Mouse (Mus musculus) kidney, adult 2 months (tissue): Measurements from ENCODE around the gene Znfx1. TPM values are rescaled to one million over a fixed set of nuclear protein-coding genes. Genes with fewer than 3 reads are reported as not detected.
"Not testable (repeated sequence)": the region's sequence is repeated elsewhere in the genome, so short reads cannot be mapped to it uniquely, and the experiment has no call there.

ENCODE experiments used
- DNase-seq: peaks from one replicate; pipeline ENCODE4 v3.0.0; 2021
- H3K27ac ChIP-seq: fragments of 200-500 bp; 2 replicates; pipeline ENCODE4 v1.5.1; 2012; ENCODE audit warnings: low read depth, low read length, control low read depth, inconsistent platforms; ENCODE audit not compliant: insufficient read depth
- H3K27me3 ChIP-seq: fragments of 200-500 bp; replicated peaks from 2 replicates; pipeline ENCODE4 v1.6.1; 2012; ENCODE audit warnings: mild to moderate bottlenecking, moderate library complexity, low read length, inconsistent platforms; ENCODE audit not compliant: control insufficient read depth, insufficient read depth
- H3K36me3 ChIP-seq: fragments of 200-500 bp; 2 replicates; pipeline ENCODE4 v1.6.1; 2012; ENCODE audit warnings: mild to moderate bottlenecking, moderate library complexity, low read length, inconsistent platforms; ENCODE audit not compliant: control insufficient read depth, insufficient read depth
- H3K4me1 ChIP-seq: fragments of 200-500 bp; 2 replicates; pipeline ENCODE4 v1.6.1; 2011; ENCODE audit warnings: low read length; ENCODE audit not compliant: control insufficient read depth, insufficient read depth
- H3K4me3 ChIP-seq: fragments of 200-500 bp; 2 replicates; pipeline ENCODE4 v1.5.1; 2011; ENCODE audit warnings: mild to moderate bottlenecking, low read depth, low read length, control low read depth; ENCODE audit not compliant: insufficient read depth
- CTCF ChIP-seq: fragments of 200-500 bp; conservative IDR thresholded peaks from 2 replicates; pipeline ENCODE4 v1.5.1; 2011; ENCODE audit warnings: low read depth, mild to moderate bottlenecking, control low read depth, low read length, moderate library complexity, mixed read lengths; ENCODE audit not compliant: insufficient read depth, insufficient read length
- POLR2A ChIP-seq: fragments of 200-500 bp; IDR thresholded peaks from one replicate; pipeline ENCODE4 v1.6.1; 2011; ENCODE audit warnings: low read depth, low read length, control low read depth
- WGBS: fragments of 180-500 bp; shearing (Covaris S2); methylation state at CpG from one replicate; pipeline ENCODE4 v1.1.7; 2018; 5-methylcytosine and 5-hydroxymethylcytosine counted together
- polyA plus RNA-seq: library from polyadenylated mRNA; depleted of rRNA; stranded (reverse); fragments of >200 nt; gene quantifications from 2 replicates; pipeline ENCODE4 v1.2.3, GENCODE M21; 2012

The Znfx1 gene
- polyA plus RNA-seq, 1 experiment = 60.9 TPM

GRCm38 (mm10) chr2:167009483-167009882 lies 53.3 kb downstream of the Znfx1 start:
- no peak for DNase-seq
- no peak overlapping the region for H3K27ac ChIP-seq
- TF ChIP-seq POLR2A = no peak
- TF ChIP-seq CTCF = no peak
- H3K4me3 ChIP-seq = no peak overlapping the region
- H3K36me3 ChIP-seq = no peaks in the 10 kb centered on the region
- H3K4me1 ChIP-seq = peaks cover under 1% of the 10 kb centered on the region; the same call in 1 of the 2 replicates
- H3K27me3 ChIP-seq = no peaks in the 10 kb centered on the region
- WGBS = 84% methylated on average over 4 of the region's 4 CpGs

GRCm38 (mm10) chr2:167007565-167007964 lies 55.2 kb downstream of the Znfx1 start:
- not testable (repeated sequence) for H3K4me3 ChIP-seq, H3K4me1 ChIP-seq, H3K27ac ChIP-seq, H3K36me3 ChIP-seq, H3K27me3 ChIP-seq
- DNase-seq = peak; percentile 31
- WGBS = 55% methylated on average over 4 of the region's 4 CpGs

DNA sequence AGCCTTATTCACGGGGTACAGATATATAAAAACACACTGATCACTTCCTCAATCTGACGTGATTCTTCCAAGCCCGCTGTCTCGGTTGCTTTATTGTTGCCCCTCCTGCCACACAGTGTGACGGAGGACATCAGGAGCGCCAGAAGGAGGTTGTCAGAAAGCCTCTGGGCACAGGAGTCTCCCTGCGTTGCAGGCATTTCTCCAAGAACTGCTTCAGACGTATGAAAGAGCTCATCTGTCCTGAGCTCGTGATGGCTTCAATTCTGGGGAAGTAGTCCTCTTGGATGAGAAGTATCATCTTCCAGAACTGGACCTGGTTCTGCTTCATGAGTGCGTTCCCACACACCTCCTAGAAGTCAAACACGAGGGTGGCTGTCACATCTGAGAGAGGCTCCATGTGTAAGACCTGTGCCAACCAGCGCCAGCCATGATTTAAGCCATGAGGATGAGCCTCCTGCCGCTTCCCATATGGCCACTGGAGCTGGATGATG lies 55.8 kb downstream of the Znfx1 start:
- 72% methylated on average over 13 of the region's 13 CpGs for WGBS

DNA sequence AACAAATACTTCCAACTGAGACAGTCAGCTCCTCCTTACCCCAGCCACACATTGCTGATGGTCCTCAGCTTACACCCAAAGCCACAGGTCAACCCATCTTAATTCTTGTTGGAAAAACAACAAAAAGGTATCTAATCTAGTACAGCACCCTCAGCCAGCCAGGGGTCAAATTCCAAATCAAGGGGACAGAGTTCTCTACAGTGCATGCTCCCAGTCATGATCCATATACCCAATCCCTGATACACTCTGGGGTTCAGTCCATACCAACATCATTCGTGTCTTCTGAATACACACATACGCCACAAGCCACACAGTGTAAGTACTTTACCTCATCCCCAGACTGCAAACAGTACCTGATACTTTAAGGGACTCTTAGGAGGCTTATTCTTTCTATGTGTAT lies 56.5 kb downstream of the Znfx1 start:
- TF ChIP-seq CTCF (no peak), POLR2A (no peak)
- DNase-seq = peak; percentile 34
- H3K27ac ChIP-seq = no peak overlapping the region
- H3K36me3 ChIP-seq = no peaks in the 10 kb centered on the region
- no peaks in the 10 kb centered on the region for H3K4me1 ChIP-seq
- no peak overlapping the region for H3K4me3 ChIP-seq
- no peaks in the 10 kb centered on the region for H3K27me3 ChIP-seq
- WGBS = 80% methylated on average over 2 of the region's 2 CpGs

More for the DNA sequence above, 55.8 kb downstream of the Znfx1 start:
- Histone ChIP-seq H3K27me3 (no peaks in the 10 kb centered on the region), H3K4me3 (no peak overlapping the region), H3K4me1 (no peaks in the 10 kb centered on the region), H3K27ac (no peak overlapping the region), H3K36me3 (no peaks in the 10 kb centered on the region)
- no peak for TF ChIP-seq POLR2A
- no peak for TF ChIP-seq CTCF
- DNase-seq = no peak

DNA sequence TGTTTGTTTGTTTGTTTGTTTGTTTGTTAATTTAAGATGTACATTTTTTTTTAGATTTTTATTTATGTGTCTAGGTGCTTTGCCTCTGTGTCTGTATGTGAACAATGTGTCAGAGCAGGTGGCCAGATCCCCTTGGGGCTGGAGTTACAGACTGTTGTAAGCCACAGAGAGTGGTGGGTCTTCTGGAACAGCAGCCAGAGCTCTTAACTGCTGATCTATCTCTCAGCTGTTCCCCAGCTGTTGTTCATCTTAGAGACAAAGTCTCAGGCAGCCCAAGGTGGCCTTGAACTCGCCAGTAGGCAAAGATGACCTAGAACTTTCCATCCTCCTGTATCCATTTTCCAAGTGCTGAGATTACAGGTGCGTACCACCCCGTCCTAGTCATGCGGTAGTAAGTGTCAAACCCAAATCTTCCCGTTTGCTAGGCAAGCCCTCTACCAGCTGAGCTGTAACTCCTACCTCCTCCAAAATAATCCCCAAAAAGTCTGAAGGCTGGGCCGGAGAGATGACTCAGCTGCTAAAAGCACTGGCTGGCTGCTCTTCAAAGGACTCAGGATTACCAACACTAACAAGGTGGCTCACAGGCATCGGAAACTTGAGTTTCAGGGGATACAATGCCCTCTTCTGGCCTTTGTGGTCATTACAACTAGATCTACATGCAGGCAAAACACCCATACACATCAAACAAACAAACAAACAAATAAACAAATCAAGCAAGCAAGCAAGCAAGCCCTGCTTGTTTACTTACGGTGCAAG lies 58.5 kb downstream of the Znfx1 start:
- TF ChIP-seq CTCF (peak; percentile 60), POLR2A (no peak)
- peak; percentile 84 for DNase-seq
- Histone ChIP-seq H3K4me1 (no peaks in the 10 kb centered on the region), H3K27ac (no peak overlapping the region), H3K4me3 (no peak overlapping the region), H3K27me3 (no peaks in the 10 kb centered on the region), H3K36me3 (no peaks in the 10 kb centered on the region)
- 37% methylated on average over 8 of the region's 8 CpGs for WGBS

- no peak for DNase-seq
- 66% methylated on average over 9 of the region's 9 CpGs for WGBS
- peaks cover 3% of the 10 kb centered on the region; the same call in 1 of the 2 replicates for H3K4me1 ChIP-seq
- no peaks in the 10 kb centered on the region for H3K27me3 ChIP-seq
- no peak overlapping the region for H3K27ac ChIP-seq
- TF ChIP-seq CTCF (no peak), POLR2A (no peak)
- no peak overlapping the region for H3K4me3 ChIP-seq
- no peaks in the 10 kb centered on the region for H3K36me3 ChIP-seq
Observed at GRCm38 (mm10) chr2:167001486-167001885, 61.3 kb downstream of the Znfx1 start.

DNA sequence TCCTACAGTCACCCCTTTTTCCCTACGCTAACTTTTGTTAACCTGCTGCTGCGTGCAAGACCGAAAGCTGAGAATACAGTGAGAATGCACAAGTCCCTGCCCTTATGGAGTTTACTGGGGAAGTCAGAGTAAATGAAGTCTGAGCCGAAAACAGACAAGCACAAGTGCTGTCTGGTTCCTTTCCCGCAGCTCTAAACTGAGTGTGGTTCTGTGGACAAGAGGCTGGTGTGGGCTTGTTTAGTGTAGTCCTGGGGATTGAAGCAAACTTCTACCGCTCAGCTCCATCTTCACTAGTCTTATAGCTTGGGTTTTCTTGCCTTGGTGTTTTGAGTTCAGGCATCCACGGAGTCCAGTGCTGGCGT lies 66.3 kb downstream of the Znfx1 start:
- peaks cover 33% of the 10 kb centered on the region for H3K4me1 ChIP-seq
- no peaks in the 10 kb centered on the region for H3K27me3 ChIP-seq
- TF ChIP-seq POLR2A = no peak
- no peak for TF ChIP-seq CTCF
- H3K27ac ChIP-seq = peak overlapping the region; percentile 92
- peak overlapping the region; percentile 61 for H3K4me3 ChIP-seq
- no peaks in the 10 kb centered on the region for H3K36me3 ChIP-seq
- no peak for DNase-seq
- WGBS = 31% methylated on average over 8 of the region's 8 CpGs
